28 mouse cellular contexts compared by ENCODE assay signal in the genomic region with DNA sequence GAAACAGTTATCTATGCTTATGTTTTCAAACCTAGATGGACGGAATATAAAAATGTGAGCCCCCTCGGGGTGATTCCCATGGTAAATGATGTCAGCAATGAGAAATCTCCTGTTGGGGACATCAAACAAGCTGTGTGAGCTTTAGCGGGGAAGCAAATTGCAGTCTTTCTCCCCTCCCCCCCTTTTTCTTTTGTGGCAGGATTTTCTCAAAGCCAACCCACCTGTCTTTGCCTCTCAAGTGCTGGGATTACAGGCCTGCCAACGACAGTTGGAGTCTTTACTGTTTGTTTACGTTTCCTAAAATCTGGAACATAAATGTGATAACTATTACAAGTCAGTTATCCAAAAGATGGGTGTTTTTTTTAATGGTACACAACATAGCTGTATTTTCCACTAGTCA.
DNase-seq lines count a peak whose midpoint lies in the region; ATAC-seq and TF ChIP-seq lines count a peak whose summit lies in the region.
"Had no signal": no experiment of that assay in that cellular context is flagged by ENCODE, and none has a peak within 500 bp of the region (broad histone marks: within the 10 kb centered on the region; RNA-seq: fewer than 3 reads in every experiment).

No protein-coding gene starts in this region.

- DNase-seq in embryonic facial prominence, embryonic 11.5 days (ENCODE audit: low spot score), result peak; percentile 41
- no peak for DNase-seq in embryonic facial prominence, embryonic 10.5 days (ENCODE audit: low spot score)
- DNase-seq in midbrain, embryonic 14.5 days, result peak; percentile 28
- peak; percentile 39 for DNase-seq in brain, embryonic 14.5 days (ENCODE audit: low read depth)
- peak; percentile 53 for DNase-seq in embryonic facial prominence, embryonic 14.5 days (ENCODE audit: low spot score)
- DNase-seq in layer of hippocampus, postnatal 14 days (ENCODE audit: low spot score in 2 of 2), result no peak
- no peak for DNase-seq in layer of hippocampus, adult 8-10 months (ENCODE audit: low spot score in 2 of 2)
- DNase-seq: adrenal gland, postnatal 10 days; adrenal gland, postnatal 36 days; B cell, adult 2 months; cerebellum, adult 11 months; cerebellum, adult 2 months; cerebellum, adult 9-11 months; cerebellum, postnatal 25 days; forebrain, postnatal 0 days; gastrocnemius, adult 2 months; gastrocnemius, postnatal 14 days; heart, adult 11 months had no signal

- WGBS in embryonic facial prominence, embryonic 11.5 days, result 27% methylated on average over 5 of the region's 5 CpGs
- 32% methylated on average over 5 of the region's 5 CpGs for WGBS in embryonic facial prominence, embryonic 10.5 days
- WGBS in midbrain, embryonic 14.5 days, result 24% methylated on average over 5 of the region's 5 CpGs
- 30% methylated on average over 5 of the region's 5 CpGs for WGBS in midbrain, embryonic 13.5 days
- 34% methylated on average over 5 of the region's 5 CpGs for WGBS in embryonic facial prominence, embryonic 14.5 days

- no peaks in the 10 kb centered on the region for H3K27me3 ChIP-seq in embryonic facial prominence, embryonic 11.5 days (ENCODE audit: control insufficient read depth, insufficient read depth, low read length)
- H3K27me3 ChIP-seq in embryonic facial prominence, embryonic 10.5 days (replicated peaks; ENCODE audit: low read depth, poor library complexity, severe bottlenecking), result peaks cover 44% of the 10 kb centered on the region
- no peaks in the 10 kb centered on the region for H3K27me3 ChIP-seq in midbrain, embryonic 14.5 days (ENCODE audit: control insufficient read depth, insufficient read depth, low read length)
- H3K27me3 ChIP-seq in midbrain, embryonic 13.5 days, result no peaks in the 10 kb centered on the region
- H3K27me3 ChIP-seq in embryonic facial prominence, embryonic 14.5 days (replicated peaks; ENCODE audit: control insufficient read depth, insufficient read depth, low read length), result peaks cover 3% of the 10 kb centered on the region; the same call in 1 of the 2 replicates
- H3K27me3 ChIP-seq: embryonic facial prominence, embryonic 12.5 days; forebrain, embryonic 13.5 days; hindbrain, embryonic 12.5 days; hindbrain, embryonic 15.5 days had no signal

- no peak for ATAC-seq in embryonic facial prominence, embryonic 11.5 days (replicated peaks; ENCODE audit: insufficient number of reproducible peaks, low FRiP score, low TSS enrichment, low read depth)
- no peak for ATAC-seq in midbrain, embryonic 14.5 days (ENCODE audit: low FRiP score, low TSS enrichment)
- no peak for ATAC-seq in midbrain, embryonic 13.5 days
- no peak for ATAC-seq in embryonic facial prominence, embryonic 14.5 days (ENCODE audit: low read depth)
- ATAC-seq: activated CD4-positive, CD25-positive, alpha-beta regulatory T cell, adult 4 months; CD4-positive, CD25-positive, alpha-beta regulatory T cell, adult 4 months; forebrain, embryonic 13.5 days; forebrain, postnatal 0 days; intestine, postnatal 0 days had no signal

- H3K4me1 ChIP-seq in embryonic facial prominence, embryonic 11.5 days (ENCODE audit: control insufficient read depth, insufficient read depth, low read length), result no peaks in the 10 kb centered on the region
- 0 out of 2 replicates have a peak, but pooled peaks cover 3% of the 10 kb centered on the region for H3K4me1 ChIP-seq in embryonic facial prominence, embryonic 10.5 days
- no peaks in the 10 kb centered on the region for H3K4me1 ChIP-seq in midbrain, embryonic 14.5 days (ENCODE audit: control insufficient read depth, insufficient read depth, low read length)
- H3K4me1 ChIP-seq in midbrain, embryonic 13.5 days (replicated peaks), result 0 out of 2 replicates have a peak, but pooled peaks cover 3% of the 10 kb centered on the region
- no peaks in the 10 kb centered on the region for H3K4me1 ChIP-seq in embryonic facial prominence, embryonic 14.5 days (ENCODE audit: control insufficient read depth, insufficient read depth, low read length)
- H3K4me1 ChIP-seq: forebrain, embryonic 13.5 days; hindbrain, embryonic 12.5 days; hindbrain, embryonic 15.5 days had no signal

- H3K4me3 ChIP-seq in embryonic facial prominence, embryonic 11.5 days (ENCODE audit: low read depth, low read length), result no peak overlapping the region
- no peak overlapping the region for H3K4me3 ChIP-seq in embryonic facial prominence, embryonic 10.5 days
- no peak overlapping the region for H3K4me3 ChIP-seq in midbrain, embryonic 14.5 days (replicated peaks; ENCODE audit: low read depth, low read length)
- no peak overlapping the region for H3K4me3 ChIP-seq in midbrain, embryonic 13.5 days (replicated peaks)
- no peak overlapping the region for H3K4me3 ChIP-seq in embryonic facial prominence, embryonic 14.5 days (ENCODE audit: low read depth, low read length)
- H3K4me3 ChIP-seq: embryonic facial prominence, embryonic 12.5 days; erythroblast, embryonic 14.5 days; forebrain, embryonic 13.5 days; gastrocnemius, adult 2 months; hindbrain, embryonic 12.5 days; hindbrain, embryonic 15.5 days had no signal

- no peak for TF ChIP-seq POLR2A in brain, embryonic 14.5 days (IDR thresholded peaks at IDR 0.05; ENCODE audit: borderline replicate concordance, extremely low read depth, insufficient read depth, insufficient read length, poor library complexity, severe bottlenecking)

- no peaks in the 10 kb centered on the region for H3K9me3 ChIP-seq in embryonic facial prominence, embryonic 11.5 days (replicated peaks; ENCODE audit: control insufficient read depth, low read length)
- no peaks in the 10 kb centered on the region for H3K9me3 ChIP-seq in embryonic facial prominence, embryonic 10.5 days
- no peaks in the 10 kb centered on the region for H3K9me3 ChIP-seq in midbrain, embryonic 14.5 days (ENCODE audit: control insufficient read depth, low read length)
- H3K9me3 ChIP-seq in midbrain, embryonic 13.5 days, result no peaks in the 10 kb centered on the region
- H3K9me3 ChIP-seq in embryonic facial prominence, embryonic 14.5 days (ENCODE audit: control insufficient read depth, low read length), result no peaks in the 10 kb centered on the region
- H3K9me3 ChIP-seq: embryonic facial prominence, embryonic 12.5 days; forebrain, embryonic 13.5 days; hindbrain, embryonic 12.5 days; hindbrain, embryonic 15.5 days had no signal

- no peak overlapping the region for H3K27ac ChIP-seq in embryonic facial prominence, embryonic 11.5 days (replicated peaks; ENCODE audit: low read depth, low read length)
- H3K27ac ChIP-seq in embryonic facial prominence, embryonic 10.5 days (replicated peaks), result no peak overlapping the region
- H3K27ac ChIP-seq in midbrain, embryonic 14.5 days (replicated peaks; ENCODE audit: low read depth, low read length), result no peak overlapping the region
- H3K27ac ChIP-seq in midbrain, embryonic 13.5 days, result no peak overlapping the region
- no peak overlapping the region for H3K27ac ChIP-seq in embryonic facial prominence, embryonic 14.5 days (replicated peaks; ENCODE audit: low read depth, low read length)
- H3K27ac ChIP-seq: embryonic facial prominence, embryonic 12.5 days; forebrain, embryonic 13.5 days; gastrocnemius, adult 2 months; hindbrain, embryonic 12.5 days; hindbrain, embryonic 15.5 days had no signal

- TF ChIP-seq CTCF in brain, embryonic 14.5 days (IDR thresholded peaks at IDR 0.05; ENCODE audit: borderline replicate concordance, extremely low read depth, insufficient read depth, insufficient read length), result no peak

- H3K9ac ChIP-seq in embryonic facial prominence, embryonic 11.5 days (replicated peaks; ENCODE audit: low read length), result no peak overlapping the region
- no peak overlapping the region for H3K9ac ChIP-seq in midbrain, embryonic 14.5 days (replicated peaks; ENCODE audit: low read length)
- no peak overlapping the region for H3K9ac ChIP-seq in midbrain, embryonic 13.5 days (replicated peaks)
- H3K9ac ChIP-seq in embryonic facial prominence, embryonic 14.5 days (ENCODE audit: low read depth, low read length), result no peak overlapping the region
- H3K9ac ChIP-seq: embryonic facial prominence, embryonic 12.5 days; forebrain, embryonic 13.5 days; forebrain, postnatal 0 days; hindbrain, embryonic 12.5 days; hindbrain, embryonic 15.5 days had no signal

- no peak overlapping the region for H3K4me2 ChIP-seq in embryonic facial prominence, embryonic 11.5 days (ENCODE audit: low read depth, low read length)
- no peak overlapping the region for H3K4me2 ChIP-seq in midbrain, embryonic 14.5 days (ENCODE audit: low read length)
- no peak overlapping the region for H3K4me2 ChIP-seq in midbrain, embryonic 13.5 days (replicated peaks)
- no peak overlapping the region for H3K4me2 ChIP-seq in embryonic facial prominence, embryonic 14.5 days (ENCODE audit: low read depth, low read length)
- H3K4me2 ChIP-seq: embryonic facial prominence, embryonic 12.5 days; forebrain, embryonic 13.5 days; heart, embryonic 11.5 days; hindbrain, embryonic 12.5 days; hindbrain, embryonic 15.5 days had no signal

- H3K36me3 ChIP-seq in embryonic facial prominence, embryonic 11.5 days (replicated peaks; ENCODE audit: control insufficient read depth, insufficient read depth, low read depth, low read length), result no peaks in the 10 kb centered on the region
- no peaks in the 10 kb centered on the region for H3K36me3 ChIP-seq in embryonic facial prominence, embryonic 10.5 days (replicated peaks)
- no peaks in the 10 kb centered on the region for H3K36me3 ChIP-seq in midbrain, embryonic 14.5 days (ENCODE audit: control insufficient read depth, insufficient read depth, low read length)
- no peaks in the 10 kb centered on the region for H3K36me3 ChIP-seq in midbrain, embryonic 13.5 days
- H3K36me3 ChIP-seq in embryonic facial prominence, embryonic 14.5 days (ENCODE audit: control insufficient read depth, insufficient read depth, low read length), result no peaks in the 10 kb centered on the region
- H3K36me3 ChIP-seq: embryonic facial prominence, embryonic 12.5 days; hindbrain, embryonic 12.5 days; hindbrain, embryonic 15.5 days had no signal

Comparison
In these comparisons a context has a peak if more than half of its experiments do, and no peak if none do; other contexts are left out.
1. DNase-seq: peak in embryonic facial prominence, embryonic 11.5 days (single experiment), midbrain, embryonic 14.5 days (single experiment), brain, embryonic 14.5 days (single experiment) and embryonic facial prominence, embryonic 14.5 days (single experiment); none in embryonic facial prominence, embryonic 10.5 days (single experiment), layer of hippocampus, postnatal 14 days (0 of 2) and layer of hippocampus, adult 8-10 months (0 of 2).